Mouse (Mus musculus): ENCODE measurements around the gene Lamb2. TPM values are rescaled to one million over a fixed set of nuclear protein-coding genes. Genes with fewer than 3 reads are reported as not detected.

The Lamb2 gene
- polyA plus RNA-seq, 1 experiment = 3.4 TPM

DNA sequence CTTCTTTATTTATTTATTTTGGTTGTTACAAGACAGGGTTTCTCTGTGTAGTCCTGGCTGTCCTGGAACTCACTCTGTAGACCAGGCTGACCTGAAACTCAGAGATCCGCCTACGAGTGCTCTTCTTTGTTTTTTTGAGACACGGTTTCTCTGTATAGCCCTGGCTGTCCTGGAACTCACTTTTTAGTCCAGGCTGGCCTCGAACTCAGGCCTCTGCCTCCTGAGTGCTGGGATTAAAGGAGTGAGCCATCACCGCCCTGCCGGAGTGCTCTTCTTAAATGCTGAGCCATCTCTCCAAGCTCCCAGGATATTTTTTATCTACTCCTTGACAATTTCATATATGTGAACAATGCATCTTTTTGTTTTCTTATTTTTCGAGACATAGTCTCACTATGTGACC, 27.4 kb downstream of the Lamb2 start:
- H3K27ac ChIP-seq (ENCODE audit: insufficient read depth, low read depth, low read length) = no peak overlapping the region
- TF ChIP-seq CTCF (IDR thresholded peaks at IDR 0.05; ENCODE audit: low read depth, low read length) (no peak), POLR2A (IDR thresholded peaks at IDR 0.05; ENCODE audit: borderline replicate concordance, low read depth, low read length) (no peak)
- peaks cover 5% of the 10 kb centered on the region for H3K4me1 ChIP-seq (ENCODE audit: control insufficient read depth, insufficient read depth, low read length)
- no peak overlapping the region for H3K4me3 ChIP-seq (ENCODE audit: insufficient read depth, low read length)

DNA sequence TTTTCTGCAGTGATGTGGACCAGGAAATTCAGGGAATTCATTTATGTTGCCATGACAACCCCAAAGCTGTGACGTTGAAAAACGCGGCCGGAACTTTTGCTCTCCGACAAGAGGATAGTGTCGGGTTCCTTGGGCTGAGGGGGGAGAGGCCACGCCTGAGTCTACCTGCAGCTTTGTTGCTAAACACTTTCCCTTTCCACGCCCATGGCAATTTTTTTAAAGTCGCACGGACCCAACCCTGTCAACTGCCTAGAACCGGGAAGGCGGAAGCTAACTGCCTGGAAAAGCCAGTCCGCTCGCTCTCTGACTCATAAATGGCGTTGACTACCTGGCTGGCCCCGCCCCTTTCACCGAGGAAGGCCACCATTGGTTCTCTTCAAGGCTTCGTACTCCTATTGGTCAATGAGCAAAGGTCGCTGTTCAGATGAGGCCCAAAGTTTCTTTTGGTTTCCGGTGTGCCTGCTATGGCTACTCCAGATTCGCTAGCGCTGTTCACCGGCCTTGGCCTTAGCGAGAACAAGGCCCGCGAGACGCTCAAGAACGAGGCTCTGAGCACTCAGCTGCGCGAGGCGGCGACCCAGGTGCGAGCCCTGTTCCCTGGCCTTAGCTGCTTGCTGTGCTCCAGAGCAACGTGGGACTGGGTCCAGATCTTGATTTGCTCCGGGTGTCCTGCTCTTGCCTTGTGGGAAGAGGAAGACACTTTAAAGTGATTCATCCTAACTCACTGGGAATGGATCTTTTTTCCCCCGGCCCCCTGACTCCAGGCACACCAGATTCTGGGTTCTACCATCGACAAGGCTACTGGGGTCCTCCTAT, 28.3 kb downstream of the Lamb2 start, which contains the start of gene Qars:
TSS of gene Qars (plus strand) at position 88 of the 816 bp plus-strand sequence.
- peaks cover 5% of the 10 kb centered on the region for H3K4me1 ChIP-seq (ENCODE audit: control insufficient read depth, insufficient read depth, low read length)
- TF ChIP-seq POLR2A (IDR thresholded peaks at IDR 0.05; ENCODE audit: borderline replicate concordance, low read depth, low read length) = no peak
- TF ChIP-seq CTCF (IDR thresholded peaks at IDR 0.05; ENCODE audit: low read depth, low read length) = no peak
- H3K4me3 ChIP-seq (ENCODE audit: insufficient read depth, low read length) = peak within 1 kb of the TSS; percentile 71
- H3K27ac ChIP-seq (ENCODE audit: insufficient read depth, low read depth, low read length) = peak within 1 kb of the TSS; percentile 69

DNA sequence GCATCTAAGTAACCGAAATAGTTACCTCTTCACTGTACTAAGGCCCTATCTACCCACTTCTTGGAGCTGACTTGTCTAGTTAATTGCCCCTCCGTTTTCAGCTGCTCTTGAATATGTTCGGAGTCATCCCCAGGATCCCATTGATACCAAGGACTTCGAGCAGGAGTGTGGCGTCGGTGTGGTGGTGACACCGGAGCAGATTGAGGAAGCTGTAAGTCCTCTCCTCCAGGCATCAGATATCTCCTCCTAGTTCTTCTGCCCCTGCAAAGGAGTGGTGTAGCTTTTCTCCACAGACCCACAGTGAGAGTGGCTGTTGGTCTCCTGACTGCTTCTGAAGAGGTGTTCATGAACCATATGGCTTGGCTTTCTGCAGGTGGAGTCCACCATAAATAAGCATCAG, 29.2 kb downstream of the Lamb2 start:
- Histone ChIP-seq H3K4me1 (ENCODE audit: control insufficient read depth, insufficient read depth, low read length) (peaks cover 5% of the 10 kb centered on the region), H3K4me3 (ENCODE audit: insufficient read depth, low read length) (peak overlapping the region; percentile 71), H3K27ac (ENCODE audit: insufficient read depth, low read depth, low read length) (peak overlapping the region; percentile 59)
- TF ChIP-seq POLR2A (IDR thresholded peaks at IDR 0.05; ENCODE audit: borderline replicate concordance, low read depth, low read length) (no peak), CTCF (IDR thresholded peaks at IDR 0.05; ENCODE audit: low read depth, low read length) (no peak)

DNA sequence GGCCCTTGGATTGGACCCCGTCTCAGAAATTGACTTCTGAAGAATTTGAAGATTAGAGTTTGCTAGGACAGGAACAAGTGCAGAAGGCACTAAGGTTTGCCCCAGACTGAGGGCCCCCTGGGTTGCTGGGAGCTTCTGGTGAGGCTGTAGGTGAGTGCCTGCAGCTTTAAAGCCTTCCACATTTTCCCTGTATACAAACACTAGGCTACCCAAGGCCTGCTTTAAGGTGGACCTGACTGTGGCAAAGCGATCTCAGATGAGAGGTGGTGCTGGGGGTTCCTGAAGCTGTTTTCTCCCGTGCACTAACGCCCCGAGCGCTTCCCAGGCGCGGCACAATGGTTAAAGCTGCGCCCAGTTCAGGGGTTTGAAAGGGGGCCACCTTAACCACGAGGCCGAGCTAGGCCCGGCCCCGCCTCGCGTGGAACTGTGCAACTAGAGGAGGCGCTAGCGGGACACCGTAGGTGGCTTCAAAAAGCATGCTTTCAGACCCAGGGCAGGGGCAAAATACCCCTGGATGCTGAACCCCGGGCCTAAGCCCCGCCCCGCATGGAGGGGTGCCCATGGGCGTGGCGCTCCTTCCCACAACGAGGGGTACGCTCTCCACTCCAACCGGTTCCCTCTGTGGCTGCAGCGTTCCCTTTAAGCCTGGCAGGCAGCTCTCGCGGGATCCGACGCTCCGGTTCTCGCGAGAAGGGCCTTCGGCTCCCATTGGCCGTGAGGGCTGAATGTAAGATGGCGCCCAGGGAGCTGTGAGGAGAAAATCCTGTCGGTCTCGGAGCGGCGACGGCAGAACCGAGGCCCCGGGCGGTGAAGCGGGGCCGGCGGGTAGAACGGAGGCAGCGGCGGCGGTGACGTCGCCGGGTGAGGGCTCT, 37.1 kb downstream of the Lamb2 start, which contains the start of gene Qrich1:
TSS of gene Qrich1 (plus strand) at position 427 of the 872 bp plus-strand sequence.
- Histone ChIP-seq H3K4me1 (ENCODE audit: control insufficient read depth, insufficient read depth, low read length) (peaks cover 14% of the 10 kb centered on the region), H3K4me3 (ENCODE audit: insufficient read depth, low read length) (peak within 1 kb of the TSS; percentile 96), H3K27ac (ENCODE audit: insufficient read depth, low read depth, low read length) (peak within 1 kb of the TSS; percentile 95)
- no peak for TF ChIP-seq POLR2A (IDR thresholded peaks at IDR 0.05; ENCODE audit: borderline replicate concordance, low read depth, low read length)
- no peak for TF ChIP-seq CTCF (IDR thresholded peaks at IDR 0.05; ENCODE audit: low read depth, low read length)

DNA sequence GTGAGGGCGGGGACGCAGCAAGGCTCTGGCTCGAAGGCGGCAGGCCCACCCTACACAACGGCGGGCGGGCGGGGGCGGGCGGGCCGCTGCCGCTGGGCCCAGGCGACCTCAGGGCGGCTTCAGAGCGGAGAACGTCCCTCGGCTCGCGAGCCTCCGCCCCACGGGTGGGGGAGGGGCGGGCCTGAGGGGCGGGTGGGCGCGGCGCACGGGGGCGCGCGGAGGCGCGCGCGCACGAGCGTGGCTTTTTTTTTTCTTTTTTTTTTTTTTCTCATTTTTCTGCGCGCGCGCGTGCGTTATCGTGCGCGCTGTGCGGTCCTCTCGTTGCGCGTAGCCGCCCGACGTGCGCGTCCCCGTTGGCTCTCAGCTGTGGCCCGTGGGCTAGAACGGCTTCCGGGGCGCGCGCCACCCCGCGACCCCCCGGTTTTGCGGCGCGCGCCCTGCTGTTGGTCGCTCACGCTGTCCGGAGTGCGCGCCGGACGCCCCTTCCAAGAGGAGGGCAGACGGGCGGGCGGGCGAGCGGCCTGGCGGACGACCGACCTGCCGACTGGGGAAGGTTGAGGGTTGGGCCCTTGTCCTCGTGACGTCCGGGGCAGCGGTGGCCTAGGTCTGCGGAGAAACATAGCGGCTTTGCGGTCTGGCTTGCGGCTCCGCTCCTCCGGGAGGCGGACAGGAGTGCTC, 37.9 kb downstream of the Lamb2 start:
- no peak for TF ChIP-seq CTCF (IDR thresholded peaks at IDR 0.05; ENCODE audit: low read depth, low read length)
- no peak for TF ChIP-seq POLR2A (IDR thresholded peaks at IDR 0.05; ENCODE audit: borderline replicate concordance, low read depth, low read length)
- Histone ChIP-seq H3K4me1 (ENCODE audit: control insufficient read depth, insufficient read depth, low read length) (peaks cover 16% of the 10 kb centered on the region), H3K4me3 (ENCODE audit: insufficient read depth, low read length) (peak overlapping the region; percentile 96)

DNA sequence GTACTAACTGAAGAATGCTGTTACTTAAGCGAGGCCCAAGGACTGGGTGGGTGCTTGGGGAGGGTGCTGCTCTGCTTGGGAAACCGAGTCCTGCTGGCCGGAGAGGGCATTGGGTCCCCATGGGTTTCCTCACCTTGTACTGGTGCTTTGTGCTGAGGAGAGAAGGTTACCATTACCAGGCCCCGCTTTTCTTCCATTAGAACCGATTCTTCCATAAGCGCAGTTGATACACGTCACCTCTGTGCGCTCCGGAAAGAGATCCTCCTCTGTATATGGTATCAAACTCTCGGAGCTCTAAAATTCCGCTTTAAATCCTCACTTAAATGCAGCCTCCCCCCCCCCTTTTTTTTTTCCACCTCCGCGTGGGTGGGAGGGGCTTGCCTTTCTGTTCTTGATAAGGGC, 38.4 kb downstream of the Lamb2 start:
- H3K4me3 ChIP-seq (ENCODE audit: insufficient read depth, low read length) = peak overlapping the region; percentile 67
- peak overlapping the region; percentile 71 for H3K27ac ChIP-seq (ENCODE audit: insufficient read depth, low read depth, low read length)
- H3K4me1 ChIP-seq (ENCODE audit: control insufficient read depth, insufficient read depth, low read length) = peaks cover 16% of the 10 kb centered on the region
- TF ChIP-seq CTCF (IDR thresholded peaks at IDR 0.05; ENCODE audit: low read depth, low read length) (no peak), POLR2A (IDR thresholded peaks at IDR 0.05; ENCODE audit: borderline replicate concordance, low read depth, low read length) (no peak)

More for the DNA sequence above, 37.9 kb downstream of the Lamb2 start:
- H3K27ac ChIP-seq (ENCODE audit: insufficient read depth, low read depth, low read length) = peak overlapping the region; percentile 95

DNA sequence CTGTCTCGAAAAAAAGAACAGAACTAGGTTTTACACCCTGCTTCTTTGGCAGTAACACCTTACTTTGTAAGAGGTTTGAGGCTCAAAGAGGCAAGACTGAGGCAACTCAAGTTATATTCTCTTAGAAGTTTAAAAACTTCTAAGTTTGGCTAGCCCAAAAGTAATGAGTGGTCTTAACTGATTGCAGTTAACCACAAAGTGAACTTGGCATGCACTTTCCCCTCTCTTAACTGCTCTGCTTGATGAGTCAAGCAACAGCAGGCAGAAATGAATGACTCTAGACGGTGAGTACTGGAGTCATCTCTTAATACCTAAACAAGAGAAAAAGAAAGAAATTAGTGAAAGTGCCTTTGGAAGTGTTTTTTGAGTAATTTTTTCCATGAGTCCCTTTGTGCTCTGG, 42.1 kb downstream of the Lamb2 start:
- H3K4me3 ChIP-seq (ENCODE audit: insufficient read depth, low read length) = no peak overlapping the region
- no peak for TF ChIP-seq POLR2A (IDR thresholded peaks at IDR 0.05; ENCODE audit: borderline replicate concordance, low read depth, low read length)
- TF ChIP-seq CTCF (IDR thresholded peaks at IDR 0.05; ENCODE audit: low read depth, low read length) = no peak
- H3K4me1 ChIP-seq (ENCODE audit: control insufficient read depth, insufficient read depth, low read length) = peaks cover 16% of the 10 kb centered on the region
- no peak overlapping the region for H3K27ac ChIP-seq (ENCODE audit: insufficient read depth, low read depth, low read length)

DNA sequence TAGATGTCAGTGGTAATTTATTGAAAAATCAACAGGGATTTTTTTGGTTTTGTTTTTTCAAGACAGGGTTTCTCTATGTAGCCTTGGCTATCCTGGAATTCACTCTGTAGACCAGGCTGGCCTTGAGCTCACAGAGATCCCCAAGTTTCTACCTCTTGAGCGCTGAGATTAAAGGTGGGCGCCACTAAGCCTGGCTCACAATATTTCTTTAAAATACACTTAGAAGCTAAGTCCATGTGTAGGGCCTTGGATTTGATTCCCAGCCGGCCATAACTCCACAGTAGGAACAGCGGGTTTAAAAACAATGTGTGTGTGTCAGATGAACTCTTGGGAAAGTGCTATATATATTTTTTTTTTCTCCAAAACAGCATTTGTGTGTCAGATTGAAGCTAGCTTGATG, 43.8 kb downstream of the Lamb2 start:
- H3K27ac ChIP-seq (ENCODE audit: insufficient read depth, low read depth, low read length) = no peak overlapping the region
- TF ChIP-seq CTCF (IDR thresholded peaks at IDR 0.05; ENCODE audit: low read depth, low read length) (no peak), POLR2A (IDR thresholded peaks at IDR 0.05; ENCODE audit: borderline replicate concordance, low read depth, low read length) (no peak)
- H3K4me3 ChIP-seq (ENCODE audit: insufficient read depth, low read length) = no peak overlapping the region
- H3K4me1 ChIP-seq (ENCODE audit: control insufficient read depth, insufficient read depth, low read length) = peaks cover 16% of the 10 kb centered on the region

DNA sequence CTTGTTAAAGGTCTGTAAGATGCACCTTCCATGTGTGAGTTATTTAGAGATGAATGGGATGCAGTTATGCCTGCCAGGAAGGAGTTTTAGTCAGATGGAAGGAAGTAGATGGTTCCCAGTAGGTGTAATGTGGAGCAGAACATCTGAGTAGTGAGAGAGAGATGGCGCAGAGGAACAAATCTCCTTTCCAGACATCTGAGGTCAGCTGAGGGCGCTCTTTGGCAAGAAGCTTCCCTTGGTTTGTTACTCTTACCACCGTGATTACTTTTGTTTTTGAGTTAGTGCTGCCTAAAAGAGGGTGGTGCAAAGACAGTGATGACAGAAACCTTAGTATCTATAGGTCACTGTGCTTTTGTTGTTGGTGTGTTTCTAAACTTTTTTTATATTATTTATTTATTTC, 45.9 kb downstream of the Lamb2 start:
- H3K27ac ChIP-seq (ENCODE audit: insufficient read depth, low read depth, low read length) = no peak overlapping the region
- H3K4me1 ChIP-seq (ENCODE audit: control insufficient read depth, insufficient read depth, low read length) = peaks cover 7% of the 10 kb centered on the region
- TF ChIP-seq POLR2A (IDR thresholded peaks at IDR 0.05; ENCODE audit: borderline replicate concordance, low read depth, low read length) = no peak
- TF ChIP-seq CTCF (IDR thresholded peaks at IDR 0.05; ENCODE audit: low read depth, low read length) = no peak
- no peak overlapping the region for H3K4me3 ChIP-seq (ENCODE audit: insufficient read depth, low read length)
